In genomic region chr6:127756856-127757255, GRCm38 (mm10) we compare ENCODE assay signal across 27 mouse cellular contexts. TPM values are rescaled to one million over a fixed set of nuclear protein-coding genes. Genes with fewer than 3 reads are reported as not detected.
A peak's percentile ranks its signal among the peaks of the same experiment; 100 is the strongest.
DNase-seq lines count a peak whose midpoint lies in the region; ATAC-seq lines count a peak whose summit lies in the region.
"Had no signal": no experiment of that assay in that cellular context is flagged by ENCODE, and none has a peak within 500 bp of the region (broad histone marks: within the 10 kb centered on the region; RNA-seq: fewer than 3 reads in every experiment).

No protein-coding gene starts in this region.

- H3K4me3 ChIP-seq in kidney, embryonic 14.5 days (ENCODE audit: low read length), result no peak overlapping the region
- H3K4me3 ChIP-seq in midbrain, embryonic 11.5 days (ENCODE audit: low read depth, low read length), result no peak overlapping the region
- H3K4me3 ChIP-seq in midbrain, embryonic 13.5 days (replicated peaks), result no peak overlapping the region
- no peak overlapping the region for H3K4me3 ChIP-seq in neural tube, embryonic 15.5 days (replicated peaks)
- H3K4me3 ChIP-seq: embryonic facial prominence, embryonic 10.5 days; heart, embryonic 15.5 days; limb, embryonic 10.5 days; liver, embryonic 15.5 days; lung, embryonic 15.5 days; myocyte had no signal

- no peaks in the 10 kb centered on the region for H3K27me3 ChIP-seq in kidney, embryonic 14.5 days (ENCODE audit: control insufficient read depth, insufficient read depth, low read length)
- no peaks in the 10 kb centered on the region for H3K27me3 ChIP-seq in midbrain, embryonic 11.5 days (ENCODE audit: control insufficient read depth, insufficient read depth, low read length)
- H3K27me3 ChIP-seq in midbrain, embryonic 13.5 days, result no peaks in the 10 kb centered on the region
- no peaks in the 10 kb centered on the region for H3K27me3 ChIP-seq in neural tube, embryonic 15.5 days (replicated peaks)
- H3K27me3 ChIP-seq: heart, embryonic 15.5 days; liver, embryonic 15.5 days; lung, embryonic 15.5 days had no signal

- H3K9me3 ChIP-seq in kidney, embryonic 14.5 days (ENCODE audit: control insufficient read depth, low read length), result no peaks in the 10 kb centered on the region
- H3K9me3 ChIP-seq in midbrain, embryonic 11.5 days (ENCODE audit: control insufficient read depth, low read length), result no peaks in the 10 kb centered on the region
- H3K9me3 ChIP-seq in midbrain, embryonic 13.5 days, result no peaks in the 10 kb centered on the region
- no peaks in the 10 kb centered on the region for H3K9me3 ChIP-seq in neural tube, embryonic 15.5 days (replicated peaks)
- H3K9me3 ChIP-seq: embryonic facial prominence, embryonic 10.5 days; heart, embryonic 15.5 days; limb, embryonic 10.5 days; liver, embryonic 15.5 days; lung, embryonic 15.5 days had no signal

- no peaks in the 10 kb centered on the region for H3K36me3 ChIP-seq in kidney, embryonic 14.5 days (ENCODE audit: control insufficient read depth, insufficient read depth, low read length)
- no peaks in the 10 kb centered on the region for H3K36me3 ChIP-seq in midbrain, embryonic 11.5 days (ENCODE audit: control insufficient read depth, insufficient read depth, low read length)
- H3K36me3 ChIP-seq in midbrain, embryonic 13.5 days, result no peaks in the 10 kb centered on the region
- H3K36me3 ChIP-seq in neural tube, embryonic 15.5 days, result no peaks in the 10 kb centered on the region; the same call in 1 of the 2 replicates
- H3K36me3 ChIP-seq: embryonic facial prominence, embryonic 10.5 days; heart, embryonic 15.5 days; limb, embryonic 10.5 days; liver, embryonic 15.5 days; lung, embryonic 15.5 days had no signal

- H3K9ac ChIP-seq in kidney, embryonic 14.5 days (ENCODE audit: low read depth, low read length), result no peak overlapping the region
- no peak overlapping the region for H3K9ac ChIP-seq in midbrain, embryonic 11.5 days (ENCODE audit: low read length)
- H3K9ac ChIP-seq in midbrain, embryonic 13.5 days (replicated peaks), result no peak overlapping the region
- no peak overlapping the region for H3K9ac ChIP-seq in neural tube, embryonic 15.5 days (replicated peaks)
- H3K9ac ChIP-seq: forebrain, postnatal 0 days; heart, embryonic 15.5 days; liver, embryonic 15.5 days; lung, embryonic 15.5 days had no signal

- WGBS in kidney, embryonic 14.5 days, result 15% methylated on average over 12 of the region's 12 CpGs
- WGBS in midbrain, embryonic 11.5 days, result 53% methylated on average over 12 of the region's 12 CpGs
- 43% methylated on average over 12 of the region's 12 CpGs for WGBS in midbrain, embryonic 13.5 days
- WGBS in neural tube, embryonic 15.5 days, result 17% methylated on average over 12 of the region's 12 CpGs

- H3K4me1 ChIP-seq in kidney, embryonic 14.5 days (ENCODE audit: control insufficient read depth, insufficient read depth, low read length), result 0 out of 2 replicates have a peak, but pooled peaks cover 5% of the 10 kb centered on the region
- H3K4me1 ChIP-seq in midbrain, embryonic 11.5 days (ENCODE audit: control insufficient read depth, insufficient read depth, low read length), result peaks cover 20% of the 10 kb centered on the region
- peaks cover 59% of the 10 kb centered on the region for H3K4me1 ChIP-seq in midbrain, embryonic 13.5 days (replicated peaks)
- peaks cover 47% of the 10 kb centered on the region for H3K4me1 ChIP-seq in neural tube, embryonic 15.5 days
- H3K4me1 ChIP-seq: liver, embryonic 15.5 days; lung, embryonic 15.5 days had no signal

- H3K4me2 ChIP-seq in kidney, embryonic 14.5 days (replicated peaks; ENCODE audit: low read depth, low read length), result no peak overlapping the region
- H3K4me2 ChIP-seq in midbrain, embryonic 11.5 days, result no peak overlapping the region
- no peak overlapping the region for H3K4me2 ChIP-seq in midbrain, embryonic 13.5 days (replicated peaks)
- H3K4me2 ChIP-seq in neural tube, embryonic 15.5 days, result peak overlapping the region; percentile 15; the same call in 1 of the 2 replicates
- H3K4me2 ChIP-seq: heart, embryonic 15.5 days; liver, embryonic 15.5 days; lung, embryonic 15.5 days had no signal

- peak; percentile 36 for DNase-seq in embryo, embryonic 11 days
- DNase-seq in embryo, embryonic 10.5 days (ENCODE audit: low spot score), result no peak
- no peak for DNase-seq in kidney, postnatal 25 days
- DNase-seq in midbrain, embryonic 11.5 days (ENCODE audit: low spot score, missing footprints), result peak; percentile 82
- DNase-seq: adrenal gland, postnatal 14 days; cerebellum, adult 9-10 months; forebrain, postnatal 0 days; heart, postnatal 36 days; layer of hippocampus, adult 9-11 months; liver; lung, postnatal 4 days; retina, postnatal 1 day; thymus, adult 18-20 months; thymus, postnatal 36 days had no signal

- peak; percentile 71; the same call in 1 of the 2 replicates for ATAC-seq in kidney, embryonic 14.5 days (ENCODE audit: low FRiP score, low TSS enrichment)
- ATAC-seq in midbrain, embryonic 11.5 days (ENCODE audit: low FRiP score), result no peak
- no peak for ATAC-seq in midbrain, embryonic 13.5 days
- peak; percentile 40; the same call in 1 of the 2 replicates for ATAC-seq in neural tube, embryonic 15.5 days (ENCODE audit: low FRiP score)
- ATAC-seq: hindbrain, postnatal 0 days; intestine, embryonic 16.5 days; midbrain, embryonic 16.5 days had no signal

- no peak overlapping the region for H3K27ac ChIP-seq in kidney, embryonic 14.5 days (ENCODE audit: low read depth, low read length)
- H3K27ac ChIP-seq in midbrain, embryonic 11.5 days (ENCODE audit: low read depth, low read length), result no peak overlapping the region
- H3K27ac ChIP-seq in midbrain, embryonic 13.5 days, result no peak overlapping the region
- H3K27ac ChIP-seq in neural tube, embryonic 15.5 days (replicated peaks), result no peak overlapping the region
- H3K27ac ChIP-seq: embryonic facial prominence, embryonic 10.5 days; heart, embryonic 15.5 days; hindbrain, postnatal 0 days; limb, embryonic 10.5 days; liver, embryonic 15.5 days; lung, embryonic 15.5 days had no signal

RNA-seq across cellular contexts. Expression of gene Prmt8, which starts 12.4 kb away (rescaled TPM):
- polyA plus RNA-seq in kidney, embryonic 14.5 days (2014; fragmentation: Nextera tagmentation; extraction: Ambion mirVana), result 0.16 TPM in 1 of 2 replicates, not detected in the other
- 27.4 and 29.2 TPM in 2 replicates for polyA plus RNA-seq in midbrain, embryonic 11.5 days (2014; fragmentation: Nextera tagmentation; extraction: Ambion mirVana)
- polyA plus RNA-seq in midbrain, embryonic 13.5 days (2015; fragmentation: Nextera tagmentation; extraction: Ambion mirVana), result 32.1 and 32.7 TPM in 2 replicates
- 32.8 and 37.9 TPM in 2 replicates for polyA plus RNA-seq in neural tube, embryonic 15.5 days (2015; fragmentation: Nextera tagmentation; extraction: Ambion mirVana)
- polyA plus RNA-seq: intestine, embryonic 16.5 days; limb, embryonic 10.5 days; liver, embryonic 15.5 days; lung, embryonic 15.5 days; myocyte; stomach, embryonic 16.5 days had no signal

Comparison
In these comparisons a context has a peak if more than half of its experiments do, and no peak if none do; other contexts are left out.
1. DNase-seq: peak in embryo, embryonic 11 days (single experiment) and midbrain, embryonic 11.5 days (single experiment); none in embryo, embryonic 10.5 days (single experiment) and kidney, postnatal 25 days (0 of 2).
2. ATAC-seq: peak in kidney, embryonic 14.5 days (single experiment) and neural tube, embryonic 15.5 days (single experiment); none in midbrain, embryonic 11.5 days (single experiment) and midbrain, embryonic 13.5 days (single experiment).
3. RNA of gene Prmt8, which starts 12.4 kb away (polyA plus RNA-seq): 32.8 to 37.9 TPM in neural tube, embryonic 15.5 days, 32.1 to 32.7 TPM in midbrain, embryonic 13.5 days and 27.4 to 29.2 TPM in midbrain, embryonic 11.5 days; 0.16 TPM in kidney, embryonic 14.5 days; every median in the first group is over 10 times any median in the second.